Mouse (Mus musculus): Measurements from ENCODE around the gene Cox10. TPM values are rescaled to one million over a fixed set of nuclear protein-coding genes. Genes with fewer than 3 reads are reported as not detected.
"Not testable (repeated sequence)": the region's sequence is repeated elsewhere in the genome, so short reads cannot be mapped to it uniquely, and the experiment has no call there.

Gene Cox10
- polyA plus RNA-seq (2015; fragmentation: Nextera tagmentation; extraction: Ambion mirVana), result 27.2 and 28.7 TPM in 2 replicates

DNA sequence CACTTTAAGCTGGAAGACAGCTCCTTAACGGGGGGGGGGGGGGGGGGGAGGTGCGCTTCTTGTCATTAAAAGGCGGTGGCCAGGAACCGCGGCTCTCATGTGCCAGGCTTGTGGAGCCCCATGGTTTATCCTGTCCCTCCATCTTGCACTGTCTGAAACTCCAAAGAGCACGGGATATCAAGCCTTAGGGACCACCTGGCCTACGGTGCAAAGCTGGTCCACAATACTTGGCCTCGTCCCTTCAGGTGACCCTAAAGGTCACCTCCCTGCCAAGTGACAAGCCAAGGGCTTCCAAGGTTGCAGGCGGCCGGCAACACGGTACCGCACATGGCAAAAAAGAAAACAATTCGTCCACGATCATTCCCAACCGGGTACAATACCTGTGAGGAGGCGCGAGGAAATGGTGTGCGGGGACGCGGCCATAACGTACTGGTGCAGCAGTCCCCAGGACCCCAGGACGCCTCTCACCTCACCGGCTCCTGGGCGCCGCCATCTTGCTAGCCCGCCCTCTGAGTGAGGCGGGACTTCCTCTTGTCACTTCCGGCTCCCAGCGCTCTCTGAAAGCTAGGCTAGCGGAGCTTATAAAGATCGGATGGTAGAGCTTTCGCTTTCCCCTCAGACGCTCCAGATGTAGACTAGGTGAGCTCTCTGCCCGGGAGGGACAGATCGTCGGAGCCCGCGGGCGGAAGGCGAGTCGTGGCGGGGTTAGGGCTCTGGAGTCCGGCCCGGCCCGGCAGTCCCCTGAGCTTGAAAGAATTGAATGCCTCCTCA, at the start of gene Cox10:
TSS of gene Cox10 (minus strand) at position 513 of the 771 bp plus-strand sequence.
- Histone ChIP-seq H3K4me2 (peak within 1 kb of the TSS; percentile 73), H3K9ac (peak within 1 kb of the TSS; percentile 89), H3K9me3 (replicated peaks) (no peaks in the 10 kb centered on the region), H3K4me3 (replicated peaks) (peak within 1 kb of the TSS; percentile 93), H3K36me3 (peaks cover 10% of the 10 kb centered on the region; the same call in 1 of the 2 replicates), H3K27ac (peak within 1 kb of the TSS; percentile 92), H3K27me3 (no peaks in the 10 kb centered on the region), H3K4me1 (peaks cover 14% of the 10 kb centered on the region)
- under 1% methylated on average over 44 of the region's 45 CpGs for WGBS
- ATAC-seq (replicated peaks; ENCODE audit: low FRiP score), result peak; percentile 96

DNA sequence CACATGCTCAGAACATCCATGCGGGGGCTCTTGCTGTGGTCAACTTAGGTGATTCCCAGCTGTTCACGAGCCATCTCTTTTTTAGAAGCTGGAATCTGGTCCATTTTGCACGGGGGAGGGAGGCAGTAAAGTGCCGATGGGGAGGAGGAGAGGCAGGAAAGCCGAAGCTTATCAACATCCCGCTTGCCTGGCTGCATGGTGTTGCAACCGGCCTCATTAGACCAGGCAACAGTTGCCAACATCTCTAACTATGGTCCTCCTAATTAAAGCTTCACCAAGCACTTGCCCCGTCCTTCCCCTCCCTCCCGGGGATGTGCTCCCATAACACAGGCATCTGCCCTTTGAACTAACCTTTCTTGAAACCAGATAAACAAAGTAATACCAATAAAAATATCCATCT, 48.7 kb upstream of the Cox10 start:
- 51% methylated on average over 9 of the region's 9 CpGs for WGBS
- no peak overlapping the region for H3K4me2 ChIP-seq
- ATAC-seq (replicated peaks; ENCODE audit: low FRiP score), result no peak
- no peaks in the 10 kb centered on the region for H3K4me1 ChIP-seq
- H3K9me3 ChIP-seq (replicated peaks), result no peaks in the 10 kb centered on the region
- H3K4me3 ChIP-seq (replicated peaks), result no peak overlapping the region
- no peaks in the 10 kb centered on the region for H3K27me3 ChIP-seq
- H3K9ac ChIP-seq, result no peak overlapping the region
- no peak overlapping the region for H3K27ac ChIP-seq
- H3K36me3 ChIP-seq, result no peaks in the 10 kb centered on the region

DNA sequence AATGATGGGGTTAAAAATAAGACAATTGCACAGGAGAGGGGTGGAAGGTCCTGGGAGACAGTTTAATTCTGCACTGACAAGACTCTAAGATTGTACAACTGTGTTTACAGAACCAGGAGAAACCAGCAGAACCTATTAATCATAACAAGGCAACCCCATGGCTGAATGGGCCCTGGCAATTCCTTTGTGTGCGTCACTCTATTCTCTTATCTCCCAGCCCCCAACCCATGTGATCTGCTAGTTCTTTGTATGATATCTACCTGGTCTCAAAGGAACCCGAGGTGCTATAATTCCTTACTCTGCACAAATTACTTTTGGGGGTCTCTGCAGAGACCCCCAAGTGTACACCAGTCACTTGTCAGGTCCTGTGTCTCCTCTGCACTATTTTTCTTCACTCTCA, 46.2 kb upstream of the Cox10 start:
- no peak overlapping the region for H3K4me2 ChIP-seq
- H3K27me3 ChIP-seq, result no peaks in the 10 kb centered on the region
- no peaks in the 10 kb centered on the region for H3K9me3 ChIP-seq (replicated peaks)
- 60% methylated on average over 2 of the region's 2 CpGs for WGBS
- no peak overlapping the region for H3K4me3 ChIP-seq (replicated peaks)
- no peak for ATAC-seq (replicated peaks; ENCODE audit: low FRiP score)
- H3K4me1 ChIP-seq, result no peaks in the 10 kb centered on the region
- H3K36me3 ChIP-seq, result no peaks in the 10 kb centered on the region
- H3K9ac ChIP-seq, result no peak overlapping the region
- H3K27ac ChIP-seq, result no peak overlapping the region

- H3K9ac ChIP-seq; H3K4me1 ChIP-seq; H3K36me3 ChIP-seq; ATAC-seq (replicated peaks; ENCODE audit: low FRiP score); H3K27ac ChIP-seq; H3K4me2 ChIP-seq; H3K27me3 ChIP-seq; H3K9me3 ChIP-seq (replicated peaks); H3K4me3 ChIP-seq (replicated peaks): not testable (repeated sequence)
- 87% methylated on average over 6 of the region's 6 CpGs for WGBS
Measured at GRCm38 (mm10) chr11:64123174-64123573, 43.9 kb upstream of the Cox10 start.

DNA sequence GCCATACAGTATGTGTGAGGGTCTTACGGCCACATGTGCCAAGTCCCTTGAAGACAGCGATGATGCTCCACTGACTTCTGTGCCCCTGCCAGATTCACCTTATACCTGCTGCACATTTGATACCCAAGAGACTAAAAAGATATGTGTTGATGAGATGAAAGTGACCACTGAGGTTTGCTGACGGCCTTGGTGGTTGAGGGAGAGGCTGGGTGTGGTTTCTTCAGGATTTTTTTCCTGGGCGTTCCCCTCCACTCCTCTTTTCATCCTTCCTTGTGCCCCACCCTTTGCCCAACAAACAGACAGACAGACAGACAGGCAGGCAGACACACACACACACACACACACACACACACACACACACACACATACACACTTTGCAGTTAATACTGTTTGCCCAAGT, 37.4 kb upstream of the Cox10 start:
- ATAC-seq (replicated peaks; ENCODE audit: low FRiP score), result no peak
- Histone ChIP-seq H3K4me3 (replicated peaks) (no peak overlapping the region), H3K9ac (no peak overlapping the region), H3K36me3 (no peaks in the 10 kb centered on the region), H3K27ac (no peak overlapping the region), H3K4me1 (no peaks in the 10 kb centered on the region), H3K4me2 (no peak overlapping the region), H3K9me3 (replicated peaks) (no peaks in the 10 kb centered on the region), H3K27me3 (no peaks in the 10 kb centered on the region; the same call in 1 of the 2 replicates)
- WGBS, result 91% methylated on average over 4 of the region's 4 CpGs

DNA sequence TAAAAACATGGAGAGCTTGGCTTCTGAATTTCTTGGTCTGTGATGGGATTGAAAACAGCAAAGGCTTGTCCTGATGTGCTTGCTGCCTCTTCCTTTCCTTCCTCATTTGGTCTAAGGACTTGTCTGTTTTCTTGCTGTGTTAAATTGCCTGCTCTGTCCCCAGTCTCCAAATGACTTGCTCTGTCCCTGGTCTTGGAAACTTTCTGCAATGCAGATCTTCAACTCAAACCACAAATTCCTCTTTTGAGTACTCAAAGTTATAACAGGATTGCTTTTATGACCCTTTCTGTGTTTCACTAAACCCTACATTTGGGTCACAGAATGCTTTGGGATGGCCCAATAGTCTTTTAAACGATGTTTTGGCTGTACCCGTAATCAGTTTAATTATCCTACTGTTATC, 36.6 kb upstream of the Cox10 start:
- H3K9me3 ChIP-seq (replicated peaks), result no peaks in the 10 kb centered on the region
- 76% methylated on average over 2 of the region's 2 CpGs for WGBS
- H3K36me3 ChIP-seq, result no peaks in the 10 kb centered on the region
- H3K27me3 ChIP-seq, result no peaks in the 10 kb centered on the region; the same call in 1 of the 2 replicates
- no peaks in the 10 kb centered on the region for H3K4me1 ChIP-seq
- no peak overlapping the region for H3K4me3 ChIP-seq (replicated peaks)
- no peak overlapping the region for H3K4me2 ChIP-seq
- no peak overlapping the region for H3K9ac ChIP-seq
- no peak overlapping the region for H3K27ac ChIP-seq
- no peak for ATAC-seq (replicated peaks; ENCODE audit: low FRiP score)

- Histone ChIP-seq H3K4me1 (no peaks in the 10 kb centered on the region), H3K36me3 (no peaks in the 10 kb centered on the region), H3K4me2 (no peak overlapping the region), H3K9me3 (replicated peaks) (no peaks in the 10 kb centered on the region), H3K27me3 (peaks cover 4% of the 10 kb centered on the region; the same call in 1 of the 2 replicates), H3K27ac (no peak overlapping the region), H3K4me3 (replicated peaks) (no peak overlapping the region), H3K9ac (no peak overlapping the region)
- 80% methylated on average over 9 of the region's 9 CpGs for WGBS
- no peak for ATAC-seq (replicated peaks; ENCODE audit: low FRiP score)
Measured at GRCm38 (mm10) chr11:64115101-64115500, 35.8 kb upstream of the Cox10 start.

- H3K27me3 ChIP-seq, result no peaks in the 10 kb centered on the region
- no peak overlapping the region for H3K4me2 ChIP-seq
- H3K9me3 ChIP-seq (replicated peaks), result no peaks in the 10 kb centered on the region
- H3K4me3 ChIP-seq (replicated peaks), result no peak overlapping the region
- H3K27ac ChIP-seq, result no peak overlapping the region
- H3K4me1 ChIP-seq, result no peaks in the 10 kb centered on the region
- WGBS, result 74% methylated on average over 5 of the region's 5 CpGs
- no peaks in the 10 kb centered on the region for H3K36me3 ChIP-seq
- no peak for ATAC-seq (replicated peaks; ENCODE audit: low FRiP score)
- H3K9ac ChIP-seq, result no peak overlapping the region
Measured at GRCm38 (mm10) chr11:64100060-64100459, 20.8 kb upstream of the Cox10 start.

DNA sequence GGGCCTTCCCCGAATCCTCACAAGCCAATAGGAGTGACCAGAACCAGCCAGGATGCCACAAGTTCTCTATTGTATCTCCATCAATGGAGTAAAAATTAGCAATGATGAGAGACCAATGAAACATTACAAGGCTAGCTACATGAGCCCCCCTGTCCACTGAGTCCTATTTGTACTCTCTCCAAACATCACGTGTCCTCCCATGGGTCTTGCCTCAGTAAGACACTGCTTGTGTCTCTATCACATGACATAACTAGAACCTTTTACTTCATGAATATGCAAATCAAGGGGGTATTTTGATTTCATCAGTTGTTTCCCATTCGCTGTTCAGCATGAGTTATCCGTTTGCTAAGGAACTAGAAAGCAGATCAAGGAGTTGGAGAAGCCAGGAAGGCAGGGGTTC, 13.8 kb upstream of the Cox10 start:
- H3K27ac ChIP-seq, result no peak overlapping the region
- ATAC-seq (replicated peaks; ENCODE audit: low FRiP score), result no peak
- no peak overlapping the region for H3K4me2 ChIP-seq
- 89% methylated on average over 4 of the region's 4 CpGs for WGBS
- H3K36me3 ChIP-seq, result no peaks in the 10 kb centered on the region
- H3K4me1 ChIP-seq, result no peaks in the 10 kb centered on the region
- peaks cover 2% of the 10 kb centered on the region; the same call in 1 of the 2 replicates for H3K27me3 ChIP-seq
- no peak overlapping the region for H3K4me3 ChIP-seq (replicated peaks)
- no peak overlapping the region for H3K9ac ChIP-seq
- no peaks in the 10 kb centered on the region for H3K9me3 ChIP-seq (replicated peaks)

GRCm38 (mm10) chr11:64091150-64091549, 11.9 kb upstream of the Cox10 start:
- 81% methylated on average over 7 of the region's 7 CpGs for WGBS
- no peaks in the 10 kb centered on the region for H3K9me3 ChIP-seq (replicated peaks)
- ATAC-seq (replicated peaks; ENCODE audit: low FRiP score), result no peak
- H3K36me3 ChIP-seq, result no peaks in the 10 kb centered on the region
- H3K9ac ChIP-seq, result no peak overlapping the region
- no peaks in the 10 kb centered on the region for H3K4me1 ChIP-seq
- H3K4me2 ChIP-seq, result no peak overlapping the region
- no peak overlapping the region for H3K27ac ChIP-seq
- no peak overlapping the region for H3K4me3 ChIP-seq (replicated peaks)
- H3K27me3 ChIP-seq, result peaks cover 2% of the 10 kb centered on the region; the same call in 1 of the 2 replicates

GRCm38 (mm10) chr11:64089682-64090081, 10.4 kb upstream of the Cox10 start:
- Histone ChIP-seq H3K27ac (no peak overlapping the region), H3K9ac (no peak overlapping the region), H3K4me2 (no peak overlapping the region), H3K4me3 (replicated peaks) (no peak overlapping the region), H3K9me3 (replicated peaks) (no peaks in the 10 kb centered on the region), H3K36me3 (no peaks in the 10 kb centered on the region), H3K4me1 (no peaks in the 10 kb centered on the region), H3K27me3 (peaks cover under 1% of the 10 kb centered on the region; the same call in 1 of the 2 replicates)
- no peak for ATAC-seq (replicated peaks; ENCODE audit: low FRiP score)
- WGBS, result 37% methylated on average over 2 of the region's 2 CpGs

- H3K9ac ChIP-seq, result no peak overlapping the region
- no peak overlapping the region for H3K27ac ChIP-seq
- H3K4me3 ChIP-seq (replicated peaks), result no peak overlapping the region
- H3K4me2 ChIP-seq, result no peak overlapping the region
- 0 out of 2 replicates have a peak, but pooled peaks cover 3% of the 10 kb centered on the region for H3K4me1 ChIP-seq
- H3K36me3 ChIP-seq, result peaks cover 10% of the 10 kb centered on the region; the same call in 1 of the 2 replicates
- H3K9me3 ChIP-seq (replicated peaks), result no peaks in the 10 kb centered on the region
- H3K27me3 ChIP-seq, result no peaks in the 10 kb centered on the region
- ATAC-seq (replicated peaks; ENCODE audit: low FRiP score), result no peak
- 81% methylated on average over 5 of the region's 5 CpGs for WGBS
Measured at GRCm38 (mm10) chr11:64085888-64086287, 6.6 kb upstream of the Cox10 start.

All from kidney, embryonic 15.5 days (tissue).